Mouse (Mus musculus) heart, embryonic 12.5 days (tissue): Measurements from ENCODE around the gene Brip1. TPM values are rescaled to one million over a fixed set of nuclear protein-coding genes. Genes with fewer than 3 reads are reported as not detected.

ENCODE experiments used
- ATAC-seq: fragments of 200-750 bp; cut with Nextera tagmentation; 2 replicates; pipeline ENCODE4 v1.8.0; 2017; ENCODE audit warnings: moderate TSS enrichment, moderate library complexity; ENCODE audit not compliant: insufficient number of reproducible peaks, low FRiP score
- H3K27ac ChIP-seq: fragments of 300-500 bp; sonication (generic); 2 replicates; pipeline ENCODE4 v1.5.1; 2016; ENCODE audit warnings: mild to moderate bottlenecking, moderate library complexity; ENCODE audit not compliant: poor library complexity, severe bottlenecking
- H3K27me3 ChIP-seq: fragments of 300-500 bp; sonication (generic); replicated peaks from 2 replicates; pipeline ENCODE4 v1.6.1; 2016; ENCODE audit warnings: mild to moderate bottlenecking, moderate library complexity
- H3K36me3 ChIP-seq: fragments of 300-500 bp; sonication (generic); 2 replicates; pipeline ENCODE4 v1.6.1; 2016; ENCODE audit warnings: mild to moderate bottlenecking, moderate library complexity
- H3K4me1 ChIP-seq: fragments of 300-500 bp; sonication (generic); replicated peaks from 2 replicates; pipeline ENCODE4 v1.6.1; 2016; ENCODE audit warnings: mild to moderate bottlenecking
- H3K4me2 ChIP-seq: fragments of 300-500 bp; sonication (generic); 2 replicates; pipeline ENCODE4 v1.6.1; 2016; ENCODE audit warnings: mild to moderate bottlenecking, moderate library complexity
- H3K4me3 ChIP-seq: fragments of 300-500 bp; sonication (generic); 2 replicates; pipeline ENCODE4 v1.5.1; 2016; ENCODE audit warnings: mild to moderate bottlenecking
- H3K9ac ChIP-seq: fragments of 300-500 bp; sonication (generic); 2 replicates; pipeline ENCODE4 v1.6.1; 2016; ENCODE audit warnings: mild to moderate bottlenecking, moderate library complexity
- H3K9me3 ChIP-seq: fragments of 300-500 bp; sonication (generic); replicated peaks from 2 replicates; pipeline ENCODE4 v1.6.1; 2016; ENCODE audit warnings: mild to moderate bottlenecking, moderate library complexity
- WGBS: fragments of 180-500 bp; shearing (Covaris S2); methylation state at CpG from one replicate; pipeline ENCODE4 v1.1.7; 2016; 5-methylcytosine and 5-hydroxymethylcytosine counted together
- polyA plus RNA-seq: library from polyadenylated mRNA; unstranded; fragments of >200 nt; fragmentation: Nextera tagmentation; extraction: Ambion mirVana; gene quantifications from 2 replicates; pipeline ENCODE4 v1.2.1, GENCODE M21; 2016

Gene Brip1
- polyA plus RNA-seq, 1 experiment from 2014 or later, result 5.2 TPM

DNA sequence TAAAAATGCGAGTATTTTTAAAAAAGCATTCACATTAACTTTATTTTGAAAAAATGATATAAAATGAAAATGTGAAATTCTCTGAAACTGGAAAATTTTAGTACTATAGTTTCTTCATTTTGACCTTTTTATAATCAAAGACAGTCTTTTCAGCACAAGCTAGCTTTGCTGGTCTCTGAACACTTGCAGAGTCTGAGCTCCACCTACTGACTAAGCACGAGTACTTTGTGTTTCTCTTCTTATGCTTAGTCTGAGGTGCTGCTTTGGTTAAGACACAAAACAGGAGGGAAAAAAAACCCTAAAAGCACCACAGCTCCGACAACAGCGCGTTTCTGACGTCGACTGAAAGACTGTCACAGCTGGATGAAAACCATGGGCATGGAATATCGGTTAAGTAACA, 133.8 kb downstream of the Brip1 start:
- no peak overlapping the region for H3K4me3 ChIP-seq
- no peaks in the 10 kb centered on the region for H3K9me3 ChIP-seq
- H3K4me1 ChIP-seq, result no peaks in the 10 kb centered on the region
- H3K4me2 ChIP-seq, result no peak overlapping the region
- no peak for ATAC-seq
- H3K27me3 ChIP-seq, result no peaks in the 10 kb centered on the region
- no peak overlapping the region for H3K9ac ChIP-seq
- peaks cover 8% of the 10 kb centered on the region; the same call in 1 of the 2 replicates for H3K36me3 ChIP-seq
- WGBS, result 59% methylated on average over 8 of the region's 8 CpGs
- H3K27ac ChIP-seq, result no peak overlapping the region

DNA sequence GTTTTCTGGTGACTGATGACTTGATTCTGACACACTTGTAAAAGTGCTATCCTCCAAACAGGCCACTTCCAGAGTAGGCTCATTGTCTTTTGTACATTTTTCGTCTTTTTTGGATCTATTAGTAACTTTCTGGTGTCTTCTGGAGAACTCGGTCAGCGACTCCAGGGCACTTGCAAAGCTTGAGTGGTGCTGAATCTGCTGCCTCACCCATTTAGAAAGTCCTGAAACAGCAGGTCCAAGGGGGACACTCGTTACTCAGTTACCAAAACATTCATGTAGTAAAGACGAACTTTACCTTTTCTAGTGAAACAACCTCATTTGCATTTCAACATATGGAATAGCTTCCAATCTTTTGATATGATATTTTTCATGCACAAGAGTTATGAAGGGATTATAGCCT, 136.1 kb downstream of the Brip1 start:
- H3K4me3 ChIP-seq, result no peak overlapping the region
- peaks cover 8% of the 10 kb centered on the region; the same call in 1 of the 2 replicates for H3K36me3 ChIP-seq
- H3K9me3 ChIP-seq, result no peaks in the 10 kb centered on the region
- H3K27me3 ChIP-seq, result no peaks in the 10 kb centered on the region
- H3K9ac ChIP-seq, result no peak overlapping the region
- no peaks in the 10 kb centered on the region for H3K4me1 ChIP-seq
- WGBS, result 78% methylated on average over 5 of the region's 5 CpGs
- no peak for ATAC-seq
- no peak overlapping the region for H3K4me2 ChIP-seq
- no peak overlapping the region for H3K27ac ChIP-seq

DNA sequence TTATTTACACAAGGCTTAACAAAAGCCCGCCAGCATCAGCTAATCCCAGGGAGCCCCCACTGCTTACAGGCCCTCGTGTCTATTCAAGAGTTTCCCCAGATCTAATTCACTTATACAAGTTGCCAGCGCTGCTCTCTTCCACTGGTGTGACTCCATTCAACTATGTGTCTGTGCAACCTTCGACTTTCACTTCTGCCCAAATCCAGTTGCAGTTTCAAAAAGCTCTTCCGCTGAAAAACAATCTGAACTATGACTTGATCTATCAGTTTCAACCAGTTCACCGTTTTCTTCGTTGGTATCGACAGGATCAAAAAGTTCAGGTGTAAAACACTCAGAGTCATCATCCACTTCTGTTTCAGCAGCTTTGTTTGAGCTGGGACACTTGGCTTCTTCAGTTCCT, 139.8 kb downstream of the Brip1 start:
- H3K9me3 ChIP-seq, result no peaks in the 10 kb centered on the region
- ATAC-seq, result no peak
- H3K36me3 ChIP-seq, result peaks cover 8% of the 10 kb centered on the region; the same call in 1 of the 2 replicates
- no peak overlapping the region for H3K9ac ChIP-seq
- no peak overlapping the region for H3K27ac ChIP-seq
- no peaks in the 10 kb centered on the region for H3K27me3 ChIP-seq
- H3K4me2 ChIP-seq, result no peak overlapping the region
- H3K4me1 ChIP-seq, result 0 out of 2 replicates have a peak, but pooled peaks cover 4% of the 10 kb centered on the region
- WGBS, result 90% methylated on average over 8 of the region's 8 CpGs
- H3K4me3 ChIP-seq, result no peak overlapping the region

DNA sequence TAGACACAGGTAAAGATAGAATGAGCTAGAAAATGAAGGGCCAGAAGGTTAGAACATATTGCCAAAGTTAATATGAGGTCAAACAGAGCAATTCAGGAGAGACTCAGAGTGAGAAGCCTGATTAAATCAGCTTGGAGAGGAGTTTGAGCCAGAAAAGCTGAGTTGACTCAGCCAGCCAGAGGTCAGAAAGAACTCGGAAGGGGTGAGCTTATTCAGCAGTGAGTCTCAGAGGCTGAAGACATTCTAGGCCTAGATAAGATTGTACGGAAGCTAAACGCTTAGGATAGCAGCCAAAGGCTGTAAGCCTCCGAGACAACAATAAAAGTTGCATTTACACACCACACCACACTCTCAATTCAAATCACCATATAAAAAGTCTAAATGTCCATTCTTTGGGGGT, 141.9 kb downstream of the Brip1 start:
- Histone ChIP-seq H3K4me1 (0 out of 2 replicates have a peak, but pooled peaks cover 4% of the 10 kb centered on the region), H3K9me3 (no peaks in the 10 kb centered on the region), H3K27ac (no peak overlapping the region), H3K36me3 (peaks cover 8% of the 10 kb centered on the region; the same call in 1 of the 2 replicates), H3K9ac (no peak overlapping the region), H3K27me3 (no peaks in the 10 kb centered on the region), H3K4me3 (no peak overlapping the region), H3K4me2 (no peak overlapping the region)
- no peak for ATAC-seq
- WGBS, result 22% methylated on average over 4 of the region's 4 CpGs

DNA sequence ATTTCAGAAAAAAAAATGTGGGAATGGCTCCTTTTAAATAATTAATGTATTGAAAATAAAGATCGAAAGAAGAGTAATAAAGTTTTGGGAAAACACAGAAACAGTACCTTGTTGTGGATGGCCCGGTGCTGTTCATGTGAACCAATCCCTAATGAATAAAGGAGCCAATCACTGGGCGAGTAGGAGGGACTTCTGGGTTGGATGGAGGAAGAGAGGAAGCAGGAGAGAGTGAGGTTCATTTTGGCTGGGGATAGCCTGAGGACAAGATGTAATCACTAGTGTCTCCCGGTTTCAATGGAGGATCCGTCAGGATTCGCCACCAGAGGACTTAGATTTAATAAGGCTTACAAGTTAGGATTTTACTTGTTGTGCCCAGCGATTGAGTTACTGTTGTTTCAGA, 145.2 kb downstream of the Brip1 start:
- Histone ChIP-seq H3K4me1 (0 out of 2 replicates have a peak, but pooled peaks cover 4% of the 10 kb centered on the region), H3K36me3 (no peaks in the 10 kb centered on the region), H3K27me3 (no peaks in the 10 kb centered on the region), H3K4me2 (no peak overlapping the region), H3K27ac (no peak overlapping the region), H3K4me3 (no peak overlapping the region), H3K9me3 (no peaks in the 10 kb centered on the region), H3K9ac (no peak overlapping the region)
- WGBS, result 66% methylated on average over 7 of the region's 7 CpGs
- no peak for ATAC-seq

DNA sequence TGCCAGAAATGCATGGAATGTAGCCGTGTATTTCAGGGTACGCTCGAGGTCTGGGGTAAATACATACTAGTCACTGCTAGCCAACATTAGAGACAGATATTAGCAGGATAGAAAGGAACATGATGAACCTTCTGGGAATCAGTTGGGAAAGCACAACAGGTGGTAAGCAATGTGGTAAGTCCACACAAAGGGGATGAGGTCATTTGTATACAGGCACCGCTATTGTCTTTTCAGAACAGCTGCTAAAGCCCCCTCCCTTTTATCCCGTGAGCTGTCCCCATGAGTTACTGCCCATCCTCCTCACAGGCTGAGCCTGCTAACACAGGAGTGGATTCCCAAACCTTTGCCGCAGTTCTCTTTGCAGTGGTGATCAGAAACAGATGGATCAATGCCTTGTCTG, 149.6 kb downstream of the Brip1 start:
- no peak for ATAC-seq
- Histone ChIP-seq H3K4me1 (no peaks in the 10 kb centered on the region), H3K9ac (no peak overlapping the region), H3K36me3 (no peaks in the 10 kb centered on the region), H3K27ac (no peak overlapping the region), H3K9me3 (no peaks in the 10 kb centered on the region), H3K4me3 (no peak overlapping the region), H3K4me2 (no peak overlapping the region), H3K27me3 (no peaks in the 10 kb centered on the region)
- WGBS, result 54% methylated on average over 6 of the region's 6 CpGs

DNA sequence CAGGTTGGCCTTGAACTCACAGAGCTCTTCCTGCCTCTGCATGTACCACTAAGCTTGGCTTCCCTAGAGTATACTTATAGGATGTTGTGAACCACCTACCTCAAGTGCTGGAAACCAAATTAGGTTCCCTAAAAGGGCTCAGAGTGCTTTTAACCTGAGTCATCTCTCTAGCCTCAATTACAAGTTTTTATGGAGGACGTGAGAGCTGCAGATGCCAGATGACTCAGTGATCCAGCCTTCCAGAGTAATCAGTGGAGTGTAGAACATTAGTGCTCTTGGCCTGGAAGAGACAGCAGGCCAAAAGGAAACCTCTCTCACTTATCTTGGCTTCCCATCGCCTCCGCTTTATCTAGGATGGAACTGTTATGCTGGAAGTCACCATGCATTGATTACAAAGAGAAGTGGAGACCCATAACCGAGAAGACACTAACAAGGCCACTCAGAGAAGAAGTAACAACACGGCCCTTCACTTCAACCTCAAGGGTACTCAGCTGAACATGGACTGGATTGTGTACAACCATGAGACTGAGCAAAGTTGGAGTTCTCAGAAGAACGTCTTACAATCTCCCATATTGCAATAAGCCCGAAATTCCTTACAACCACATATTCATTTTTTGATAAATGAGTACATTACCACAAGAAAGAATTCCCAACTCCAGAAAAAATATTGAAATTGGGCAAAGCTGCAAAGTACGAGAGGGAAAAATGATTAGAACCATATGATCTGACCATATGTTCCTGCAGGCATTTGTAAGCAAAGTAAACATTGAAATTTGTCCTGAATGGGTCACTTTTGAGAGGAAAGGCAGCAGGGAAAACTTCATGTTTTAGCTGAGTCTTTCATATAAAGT, 150.3 kb downstream of the Brip1 start:
- Histone ChIP-seq H3K36me3 (no peaks in the 10 kb centered on the region), H3K4me3 (no peak overlapping the region), H3K9ac (no peak overlapping the region), H3K27ac (no peak overlapping the region), H3K4me2 (no peak overlapping the region), H3K4me1 (no peaks in the 10 kb centered on the region), H3K9me3 (no peaks in the 10 kb centered on the region), H3K27me3 (no peaks in the 10 kb centered on the region)
- no peak for ATAC-seq
- WGBS, result 70% methylated on average over 8 of the region's 8 CpGs

DNA sequence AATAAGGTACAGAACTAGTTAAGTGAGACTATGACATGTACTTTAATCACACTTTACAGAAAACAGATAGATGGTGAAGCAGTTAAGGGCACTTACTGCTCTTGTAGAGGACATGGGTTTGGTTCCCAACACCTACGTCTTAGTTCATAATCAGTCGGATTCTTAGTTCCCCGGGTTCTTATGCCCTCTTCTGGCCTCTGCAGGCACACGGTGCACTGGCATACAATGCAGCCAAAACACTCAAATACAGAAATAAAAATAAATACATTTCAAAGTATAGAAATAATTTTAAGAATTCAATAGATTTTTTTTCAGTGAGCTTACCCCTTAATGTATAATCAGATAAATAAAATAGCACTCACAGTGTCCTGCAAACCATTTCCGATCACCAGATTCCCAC, 161.0 kb downstream of the Brip1 start:
- no peak for ATAC-seq
- no peak overlapping the region for H3K4me3 ChIP-seq
- H3K36me3 ChIP-seq, result no peaks in the 10 kb centered on the region
- H3K4me1 ChIP-seq, result no peaks in the 10 kb centered on the region
- H3K27me3 ChIP-seq, result no peaks in the 10 kb centered on the region
- no peak overlapping the region for H3K9ac ChIP-seq
- H3K9me3 ChIP-seq, result peaks cover 3% of the 10 kb centered on the region; the same call in 1 of the 2 replicates
- no peak overlapping the region for H3K27ac ChIP-seq
- H3K4me2 ChIP-seq, result no peak overlapping the region
- 63% methylated on average over 5 of the region's 5 CpGs for WGBS

DNA sequence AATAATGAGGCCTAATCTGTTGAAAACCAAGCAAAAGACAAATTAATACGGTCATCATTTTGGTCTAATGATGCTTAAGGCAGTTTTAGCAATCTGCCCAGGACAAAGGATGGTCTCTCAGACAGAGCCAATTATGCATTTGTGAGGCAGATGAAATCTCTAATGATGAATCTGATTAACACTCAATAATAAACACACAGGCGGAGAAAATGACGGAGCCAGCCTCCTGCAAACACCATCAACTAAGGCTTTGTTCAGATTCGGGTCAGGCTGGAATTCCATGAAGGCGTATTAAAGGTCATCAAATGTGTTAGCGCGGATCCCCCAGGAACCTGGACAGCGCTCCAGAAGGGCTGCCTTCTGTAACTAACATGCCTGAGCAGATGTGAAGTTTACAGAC, 161.6 kb downstream of the Brip1 start:
- no peaks in the 10 kb centered on the region for H3K36me3 ChIP-seq
- 79% methylated on average over 8 of the region's 8 CpGs for WGBS
- no peak overlapping the region for H3K9ac ChIP-seq
- no peaks in the 10 kb centered on the region for H3K27me3 ChIP-seq
- no peak for ATAC-seq
- H3K4me3 ChIP-seq, result no peak overlapping the region
- H3K9me3 ChIP-seq, result peaks cover 3% of the 10 kb centered on the region; the same call in 1 of the 2 replicates
- H3K4me2 ChIP-seq, result no peak overlapping the region
- H3K27ac ChIP-seq, result no peak overlapping the region
- no peaks in the 10 kb centered on the region for H3K4me1 ChIP-seq

DNA sequence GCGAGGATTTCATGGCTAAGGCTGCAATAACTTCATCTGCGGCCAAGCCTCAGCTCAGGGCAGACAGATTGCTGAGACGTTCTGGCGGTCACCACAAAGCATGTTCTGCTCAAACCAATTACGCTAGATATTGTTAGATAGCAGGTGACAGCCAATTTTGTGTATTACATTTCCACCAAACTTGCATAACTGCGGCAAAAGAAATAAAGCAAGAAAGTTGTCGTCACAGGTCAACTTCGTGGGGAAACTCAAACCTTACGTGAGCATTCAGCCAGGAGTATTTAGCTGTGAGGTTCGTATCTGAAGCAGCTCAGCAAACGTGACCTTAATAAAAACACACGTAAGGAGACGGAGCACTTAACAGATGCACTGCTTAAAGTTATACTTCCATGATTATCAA, 162.3 kb downstream of the Brip1 start:
- no peak overlapping the region for H3K27ac ChIP-seq
- no peaks in the 10 kb centered on the region for H3K27me3 ChIP-seq
- H3K9me3 ChIP-seq, result peaks cover 3% of the 10 kb centered on the region; the same call in 1 of the 2 replicates
- H3K4me2 ChIP-seq, result no peak overlapping the region
- 78% methylated on average over 13 of the region's 13 CpGs for WGBS
- H3K36me3 ChIP-seq, result no peaks in the 10 kb centered on the region
- H3K9ac ChIP-seq, result no peak overlapping the region
- ATAC-seq, result no peak
- no peak overlapping the region for H3K4me3 ChIP-seq
- H3K4me1 ChIP-seq, result no peaks in the 10 kb centered on the region

DNA sequence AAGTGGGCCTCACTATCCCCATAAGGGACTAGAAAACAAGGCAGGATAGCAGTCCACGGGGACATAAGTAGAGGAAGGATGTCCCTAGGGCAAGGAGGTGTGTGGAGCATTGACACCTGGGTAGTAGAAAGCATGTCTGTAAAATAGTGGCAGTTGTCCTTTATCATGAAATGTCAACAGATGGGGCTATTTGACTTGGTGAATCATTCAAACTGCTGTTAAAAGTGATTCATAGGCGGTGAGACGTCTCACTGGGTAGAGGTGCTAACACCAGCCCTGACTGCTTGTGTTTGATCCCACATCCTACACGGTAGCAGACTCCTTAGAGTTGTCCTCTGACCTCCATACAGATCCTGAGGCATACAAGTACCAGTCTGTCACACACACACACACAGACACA, 168.1 kb downstream of the Brip1 start:
- no peak overlapping the region for H3K9ac ChIP-seq
- ATAC-seq, result no peak
- WGBS, result 49% methylated on average over 4 of the region's 4 CpGs
- H3K27me3 ChIP-seq, result no peaks in the 10 kb centered on the region
- H3K4me2 ChIP-seq, result no peak overlapping the region
- no peak overlapping the region for H3K4me3 ChIP-seq
- H3K9me3 ChIP-seq, result no peaks in the 10 kb centered on the region
- no peak overlapping the region for H3K27ac ChIP-seq
- H3K4me1 ChIP-seq, result peaks cover 15% of the 10 kb centered on the region; the same call in 1 of the 2 replicates
- H3K36me3 ChIP-seq, result no peaks in the 10 kb centered on the region
